Mouse (Mus musculus) gastrocnemius, postnatal 10 days (tissue): ENCODE results near the gene Slc25a42. TPM values are rescaled to one million over a fixed set of nuclear protein-coding genes. Genes with fewer than 3 reads are reported as not detected.
A peak's percentile ranks its signal among the peaks of the same experiment; 100 is the strongest.

Experiments used
- DNase-seq: peaks from one replicate; pipeline ENCODE4 v3.0.0; 2021; ENCODE audit warnings: mixed read lengths
- total RNA-seq, 2 experiments: library from RNA; stranded (reverse); gene quantifications; 2 replicates each; pipeline ENCODE4 v1.2.3; 2021

Gene Slc25a42
- total RNA-seq, 2 experiments from 2014 or later, result 20.6 to 28.3 TPM

DNA sequence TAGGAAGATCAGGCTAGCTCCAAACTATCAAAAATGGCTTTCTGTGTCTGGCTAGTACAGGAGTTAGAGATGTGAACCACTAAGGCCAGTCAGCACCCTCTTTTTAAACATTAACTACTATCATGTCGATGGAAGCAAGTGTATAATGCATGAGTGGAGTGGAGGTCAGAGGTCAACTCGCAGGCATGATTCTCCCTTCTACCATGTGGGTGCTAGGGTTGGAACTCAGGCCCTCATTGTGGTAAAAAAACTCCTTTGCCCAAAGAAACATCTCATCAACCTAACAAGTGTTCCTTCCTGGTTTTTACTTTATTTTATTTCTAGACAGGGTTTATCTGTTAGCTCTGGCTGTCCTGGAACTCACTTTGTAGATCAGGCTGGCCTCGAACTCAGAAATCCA is 41.4 kb downstream of the Slc25a42 start:
- DNase-seq, result no peak

- no peak for DNase-seq
Measured at GRCm38 (mm10) chr8:70170116-70170515, 42.0 kb downstream of the Slc25a42 start.

GRCm38 (mm10) chr8:70166504-70167110 is 45.5 kb downstream of the Slc25a42 start:
- DNase-seq, result peak; percentile 83

GRCm38 (mm10) chr8:70163316-70163715 is 48.8 kb downstream of the Slc25a42 start:
- DNase-seq, result no peak

GRCm38 (mm10) chr8:70160015-70160414 is 52.1 kb downstream of the Slc25a42 start:
- no peak for DNase-seq

- no peak for DNase-seq
Measured at GRCm38 (mm10) chr8:70159211-70159610, 52.9 kb downstream of the Slc25a42 start.

DNA sequence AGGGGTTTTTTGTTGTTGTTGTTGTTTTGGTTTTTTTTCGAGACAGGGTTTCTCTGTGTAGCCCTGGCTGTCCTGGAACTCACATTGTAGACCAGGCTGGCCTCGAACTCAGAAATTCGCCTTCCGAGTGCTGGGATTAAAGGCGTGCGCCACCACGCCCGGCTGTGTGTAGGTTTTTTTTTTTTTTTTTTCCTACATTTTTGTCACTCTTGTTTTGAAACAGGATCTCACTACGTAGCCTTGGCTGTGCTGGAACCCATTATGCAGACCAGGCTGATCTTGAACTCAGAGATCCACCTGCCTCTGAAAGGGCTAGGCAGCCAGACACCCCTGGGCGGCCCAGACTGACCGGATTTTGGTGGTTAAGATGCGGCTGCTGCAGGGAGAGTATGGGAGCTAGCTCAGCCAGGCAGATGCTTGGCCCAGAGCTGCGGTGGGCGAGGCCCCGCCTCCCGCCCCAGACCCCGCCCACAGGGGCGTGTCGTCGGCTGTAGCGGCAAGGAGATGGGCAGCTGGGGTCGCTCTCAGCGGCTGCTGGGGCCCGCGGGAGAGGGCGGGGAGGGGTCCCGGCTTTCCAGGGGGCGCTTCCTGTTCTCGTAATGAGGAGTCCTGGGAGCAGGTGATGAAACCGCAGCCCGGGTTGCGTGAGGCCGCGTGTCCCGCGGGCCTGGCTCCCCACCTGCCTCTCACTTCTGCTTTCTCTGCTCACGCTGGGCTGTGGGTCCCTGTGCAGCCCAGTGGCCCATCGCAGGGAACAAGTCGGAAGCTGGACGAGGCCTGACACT is 53.8 kb downstream of the Slc25a42 start:
- peak; percentile 76 for DNase-seq

- DNase-seq, result no peak
Measured at GRCm38 (mm10) chr8:70157240-70157800, 54.8 kb downstream of the Slc25a42 start.

GRCm38 (mm10) chr8:70152537-70153257 is 59.4 kb downstream of the Slc25a42 start:
- peak; percentile 64 for DNase-seq

DNA sequence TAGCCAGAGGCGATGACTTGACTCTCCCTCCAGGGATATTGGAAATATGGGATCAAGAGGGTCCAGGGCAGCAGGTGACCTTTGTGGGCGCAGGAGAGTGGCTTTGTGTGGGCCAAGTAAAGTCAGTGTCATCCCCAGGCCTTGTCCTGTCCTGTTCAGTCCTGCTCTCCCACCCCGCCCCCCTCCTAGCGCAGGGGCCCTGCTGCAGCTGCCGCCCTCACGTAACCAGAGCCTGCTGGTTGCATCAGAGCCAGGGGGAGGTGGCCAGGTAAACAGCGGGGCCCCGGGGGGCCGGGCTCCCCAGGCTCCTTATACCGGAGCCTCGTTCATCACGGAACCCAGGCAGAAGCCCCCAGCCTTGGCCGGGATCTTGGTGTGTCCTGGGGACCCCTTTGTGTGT is 61.9 kb downstream of the Slc25a42 start:
- DNase-seq, result peak; percentile 15

DNA sequence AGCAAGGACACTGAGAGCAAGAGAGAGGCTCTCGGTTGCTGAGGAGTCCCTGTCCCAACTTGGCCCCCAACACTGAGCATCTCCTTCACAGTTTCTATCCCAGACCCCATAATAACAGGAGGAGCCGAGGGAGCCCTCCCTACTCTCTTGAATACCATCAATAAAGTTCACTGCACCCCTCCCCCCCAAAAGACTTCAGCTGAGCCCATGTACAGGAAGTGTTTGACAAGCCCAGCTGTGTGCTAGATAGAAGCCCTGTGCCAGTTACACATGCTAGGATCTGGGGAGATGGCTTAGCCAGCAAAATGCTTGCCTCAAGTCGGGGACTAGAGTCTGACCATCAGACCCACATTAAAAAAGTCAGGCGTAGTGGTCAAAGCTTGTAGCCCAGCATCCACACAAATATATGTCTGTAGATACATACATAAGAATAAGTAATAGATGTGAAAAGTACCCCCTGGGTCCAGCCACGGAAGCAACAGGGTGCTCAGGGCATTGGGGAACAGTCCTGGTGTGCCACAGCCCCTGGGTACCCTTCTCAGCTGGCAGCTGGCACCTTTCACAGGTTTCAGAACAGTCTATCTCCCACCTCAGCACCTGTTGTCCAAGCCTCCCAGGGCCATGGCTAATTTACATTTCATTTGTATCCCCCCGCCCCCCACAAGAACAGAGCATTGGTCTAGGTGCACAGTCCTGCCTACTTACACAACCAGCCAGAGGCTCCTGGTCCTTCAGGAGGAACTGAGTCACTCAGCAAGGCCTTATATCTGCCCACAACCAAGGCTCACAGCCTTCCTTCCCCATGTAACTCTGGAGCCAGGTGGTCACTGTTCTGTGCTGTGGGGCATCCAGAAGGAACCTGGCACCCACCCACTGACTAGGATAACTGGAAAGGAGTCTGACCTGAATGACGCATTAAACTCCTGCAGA is 64.2 kb downstream of the Slc25a42 start:
- DNase-seq, result no peak

DNA sequence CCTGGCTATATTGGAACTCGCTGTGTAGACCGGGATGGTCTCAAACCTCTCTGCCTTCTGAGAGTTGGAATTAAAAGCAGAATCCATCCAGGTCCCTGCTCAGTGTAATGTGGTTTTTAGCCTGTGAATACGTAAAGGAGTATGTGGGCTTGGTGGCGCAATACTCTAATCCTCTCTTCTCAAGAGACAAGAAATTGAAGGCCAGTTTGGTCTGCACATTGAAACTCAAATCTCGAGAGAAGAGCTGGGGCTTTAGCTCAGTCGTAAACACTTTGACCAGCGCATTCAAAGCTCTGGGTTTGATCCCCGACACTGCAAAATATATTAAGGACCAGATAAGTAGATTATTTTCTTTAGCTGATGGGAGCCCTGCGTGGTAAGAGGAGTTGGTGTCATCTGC is 72.1 kb downstream of the Slc25a42 start:
- DNase-seq, result no peak

DNA sequence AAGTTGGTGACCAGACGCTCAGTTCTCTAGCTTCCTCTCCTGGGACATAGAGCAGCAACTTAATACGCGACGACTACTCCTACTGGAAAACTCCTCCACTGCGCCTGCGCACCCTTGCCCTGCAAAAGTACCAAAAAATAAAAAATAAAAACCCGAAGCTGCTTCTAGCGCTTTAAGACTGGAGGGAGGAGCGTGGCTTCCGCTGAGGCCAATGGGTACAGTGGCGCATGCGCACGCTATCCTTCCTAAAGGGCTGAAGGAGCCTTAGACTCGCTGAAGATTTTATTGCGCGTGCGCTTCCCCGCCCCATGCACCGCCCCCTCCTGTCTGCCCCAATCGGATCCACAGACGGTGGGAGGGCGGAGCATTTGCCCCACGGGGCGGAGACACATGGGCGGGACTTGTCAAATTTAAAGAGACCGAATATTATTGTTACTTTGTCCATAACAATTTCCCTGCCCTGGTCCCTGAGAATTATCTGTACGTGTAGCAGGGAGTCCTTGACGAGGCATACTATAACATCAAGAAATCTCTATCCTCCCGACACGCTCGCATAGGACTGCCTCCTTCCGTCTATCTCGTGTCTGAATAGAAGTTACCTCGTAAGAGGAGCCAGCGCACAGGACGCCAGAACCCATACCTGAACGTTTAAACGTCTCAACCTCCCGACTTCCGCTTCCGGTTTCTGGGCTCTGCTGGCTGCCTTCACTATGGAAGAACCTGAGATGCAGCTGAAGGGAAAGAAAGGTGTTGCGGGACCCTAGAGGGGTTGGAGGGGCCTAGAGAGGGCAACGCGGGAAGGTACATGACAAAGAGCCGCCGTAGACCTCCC is 72.9 kb downstream of the Slc25a42 start, which contains the start of the genes Rfxank, Borcs8 and Mef2b:
Gene Rfxank (minus strand): TSS at position 129 of the 832 bp plus-strand sequence.
Gene Borcs8 (plus strand): TSS at position 474 of the 832 bp plus-strand sequence.
Gene Mef2b (plus strand): TSS at position 686 of the 832 bp plus-strand sequence.
- DNase-seq, result peak; percentile 98

GRCm38 (mm10) chr8:70137890-70138289 is 74.2 kb downstream of the Slc25a42 start:
- DNase-seq, result no peak

GRCm38 (mm10) chr8:70136591-70136990 is 75.5 kb downstream of the Slc25a42 start:
- DNase-seq, result no peak

DNA sequence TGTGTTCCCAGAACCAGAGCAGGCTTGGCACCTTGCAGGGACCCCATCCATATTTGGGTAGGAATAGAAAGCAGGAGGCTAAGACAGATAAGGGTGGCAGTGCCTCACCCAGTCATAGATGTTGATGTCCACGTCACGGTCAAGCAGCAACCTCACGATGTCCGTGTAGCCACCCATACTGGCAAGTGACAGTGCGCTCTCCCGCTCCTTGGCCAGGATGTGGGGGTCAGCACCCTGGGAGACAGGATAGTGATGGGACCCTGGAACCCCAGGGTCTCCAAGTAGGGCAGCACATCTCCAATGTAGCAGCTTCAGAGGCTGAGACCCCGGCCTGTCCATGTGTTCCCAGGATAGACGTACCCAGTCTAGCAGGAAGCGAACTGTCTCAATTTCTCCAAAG is 77.2 kb downstream of the Slc25a42 start:
- DNase-seq, result no peak
